Mouse (Mus musculus) heart, postnatal 10 days (tissue): ENCODE data around the gene Gm10024. TPM values are rescaled to one million over a fixed set of nuclear protein-coding genes. Genes with fewer than 3 reads are reported as not detected.
"Not testable (repeated sequence)": the region's sequence is repeated elsewhere in the genome, so short reads cannot be mapped to it uniquely, and the experiment has no call there.

Experiments
- DNase-seq, 2 experiments: peaks; one replicate each; pipeline ENCODE4 v3.0.0; 2021
- intact Hi-C: fragments of 180-260 bp; cut with DNase I; formaldehyde crosslinking; loops from one replicate; pipeline ENCODE4 v1.15.1; 2025
- total RNA-seq, 2 experiments: library from RNA; stranded (reverse); gene quantifications; 2 replicates each; pipeline ENCODE4 v1.2.3; 2021

The Gm10024 gene
- total RNA-seq, 2 experiments from 2014 or later, result not detected

GRCm38 (mm10) chr10:77728280-77728679 is 17.0 kb downstream of the Gm10024 start:
- peak in 1 of 2 experiments; percentile 5 for DNase-seq
- intact Hi-C loops, result loop anchor here (5.0 kb wide), 1 partner anchor 154 kb away; no protein-coding TSS in a partner anchor

GRCm38 (mm10) chr10:77729241-77729640 is 18.0 kb downstream of the Gm10024 start:
- intact Hi-C loops, result loop anchor here (5.0 kb wide), 1 partner anchor 153 kb away; no protein-coding TSS in a partner anchor
- DNase-seq, result peak in 1 of 2 experiments; percentile 3

- intact Hi-C loops, result no loop called here
- no peak for DNase-seq
Measured at GRCm38 (mm10) chr10:77735928-77736327, 24.7 kb downstream of the Gm10024 start.

GRCm38 (mm10) chr10:77738929-77739328 is 27.7 kb downstream of the Gm10024 start:
- DNase-seq, result no peak
- intact Hi-C loops, result no loop called here

GRCm38 (mm10) chr10:77741924-77742688 is 30.8 kb downstream of the Gm10024 start, which contains the start of gene Gm18596:
Gene Gm18596, minus strand, starts transcription at chr10:77742638.
- DNase-seq, intact Hi-C loops: not testable (repeated sequence)

DNA sequence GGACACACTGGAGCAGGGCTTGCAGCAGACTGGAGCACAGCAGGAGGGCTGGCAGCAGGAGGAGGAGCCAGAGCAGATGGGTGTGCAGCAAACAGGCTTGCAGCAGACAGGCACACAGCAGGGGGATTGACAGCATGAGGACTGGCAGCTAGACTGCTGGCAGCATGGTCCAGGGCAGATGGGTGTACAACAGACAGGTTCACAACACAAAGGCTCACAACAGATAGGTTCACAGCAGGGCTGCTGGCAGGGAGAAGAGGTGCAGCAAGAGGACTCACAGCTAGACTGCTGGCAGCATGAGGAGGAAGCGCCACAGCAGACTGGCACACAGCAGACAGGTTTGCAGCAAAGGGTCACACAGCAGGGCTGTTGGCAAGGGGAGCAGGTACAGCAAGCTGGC is 39.4 kb downstream of the Gm10024 start:
- intact Hi-C loops, DNase-seq: not testable (repeated sequence)

- intact Hi-C loops, DNase-seq: not testable (repeated sequence)
Measured at GRCm38 (mm10) chr10:77751254-77751653, 40.0 kb downstream of the Gm10024 start, which contains the start of gene Gm9736. Gene Gm9736, minus strand, starts transcription at chr10:77751354.

- DNase-seq, intact Hi-C loops: not testable (repeated sequence)
Measured at GRCm38 (mm10) chr10:77752312-77752711, 41.1 kb downstream of the Gm10024 start.

- intact Hi-C loops, result no loop called here
- no peak for DNase-seq
Measured at GRCm38 (mm10) chr10:77753448-77753847, 42.2 kb downstream of the Gm10024 start.

GRCm38 (mm10) chr10:77759582-77759981 is 48.3 kb downstream of the Gm10024 start, which contains the start of gene Gm3233:
Gene Gm3233, minus strand, starts transcription at chr10:77759682.
- intact Hi-C loops, DNase-seq: not testable (repeated sequence)

Other genes starting within 250 kb of the Gm10024 start
- 10 to 100 TPM; 11.7 to 12.0 TPM for gene Fam207a, start 195.7 kb upstream of the Gm10024 start, total RNA-seq
- 1 to 10 TPM; 3.3 to 4.4 TPM for gene Itgb2, start 181.2 kb upstream of the Gm10024 start, total RNA-seq
- gene Pttg1ip, start 129.7 kb upstream of the Gm10024 start, total RNA-seq, result 100 to 1,000 TPM; 134 to 148 TPM
- gene Sumo3, start 105.4 kb upstream of the Gm10024 start, total RNA-seq, result 10 to 100 TPM; 68.3 to 79.2 TPM
- 10 to 100 TPM; 12.2 to 13.5 TPM for gene Gm49325, start 105.3 kb upstream of the Gm10024 start, total RNA-seq
- gene Ube2g2, start 89.2 kb upstream of the Gm10024 start, total RNA-seq, result 10 to 100 TPM; 57.7 to 68.8 TPM
- not detected for gene Tspear, start 24.9 kb upstream of the Gm10024 start, total RNA-seq
- gene Gm19402, start 20.7 kb upstream of the Gm10024 start, total RNA-seq, result not detected
- not detected for gene Gm9508, start 14.2 kb upstream of the Gm10024 start, total RNA-seq
- gene Gm10272, start 4.8 kb upstream of the Gm10024 start, total RNA-seq, result not detected
- gene Gm10142, start 4.3 kb downstream of the Gm10024 start, total RNA-seq, result not detected
- gene Krtap12-1, start 9.1 kb downstream of the Gm10024 start, total RNA-seq, result not detected
- gene Gm10100, start 15.0 kb downstream of the Gm10024 start, total RNA-seq, result not detected
- gene Gm18596, start 31.2 kb downstream of the Gm10024 start, total RNA-seq, result not detected
- gene Gm9736, start 39.9 kb downstream of the Gm10024 start, total RNA-seq, result not detected
- not detected for gene Gm3233, start 48.2 kb downstream of the Gm10024 start, total RNA-seq
- not detected for gene Gm3238, start 59.9 kb downstream of the Gm10024 start, total RNA-seq
- gene Gm7138, start 65.5 kb downstream of the Gm10024 start, total RNA-seq, result not detected
- gene Gm3250, start 71.1 kb downstream of the Gm10024 start, total RNA-seq, result not detected
- gene Gm7137, start 76.7 kb downstream of the Gm10024 start, total RNA-seq, result not detected
- not detected for gene Gm9639, start 83.6 kb downstream of the Gm10024 start, total RNA-seq
- not detected for gene Gm19668, start 87.7 kb downstream of the Gm10024 start, total RNA-seq
- not detected for gene Gm9507, start 100.4 kb downstream of the Gm10024 start, total RNA-seq
- not detected for gene Gm2696, start 103.2 kb downstream of the Gm10024 start, total RNA-seq
- not detected for gene Krtap10-4, start 115.6 kb downstream of the Gm10024 start, total RNA-seq
- not detected for gene Krtap10-10, start 124.5 kb downstream of the Gm10024 start, total RNA-seq
- not detected for gene Gm36176, start 135.3 kb downstream of the Gm10024 start, total RNA-seq
- gene Gm10318, start 141.4 kb downstream of the Gm10024 start, total RNA-seq, result not detected
- not detected for gene Gm3285, start 150.5 kb downstream of the Gm10024 start, total RNA-seq
- 1 to 10 TPM; 1.3 to 1.9 TPM for gene Lrrc3, start 191.1 kb downstream of the Gm10024 start, total RNA-seq